Mouse (Mus musculus): ENCODE measurements around the gene Rnase11. TPM values are rescaled to one million over a fixed set of nuclear protein-coding genes. Genes with fewer than 3 reads are reported as not detected.

Gene Rnase11
- polyA plus RNA-seq (2015; fragmentation: Illumina TruSeq; extraction: RNeasy Lipid Tissue Mini Kit (QIAGEN cat#74804); ENCODE audit: low read depth, low replicate concordance) = not detected

DNA sequence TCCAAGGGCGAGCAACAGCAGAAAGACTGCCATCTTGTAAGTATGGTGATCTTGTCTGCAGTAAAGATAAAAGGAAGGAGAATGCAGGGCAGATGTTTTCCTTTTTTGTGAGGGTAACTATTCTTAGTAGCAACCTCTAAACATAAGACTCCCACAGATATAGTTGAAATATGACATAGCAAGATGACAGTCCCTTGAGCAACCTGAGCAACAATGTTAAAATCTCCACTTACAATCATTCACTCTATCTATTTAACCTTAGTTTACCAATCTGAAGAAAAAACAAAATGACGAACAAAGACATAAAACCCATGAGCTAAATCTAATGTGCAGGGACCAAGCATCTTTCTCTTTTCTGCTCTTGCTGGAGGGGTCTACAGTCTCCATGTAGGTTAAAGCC is at the start of gene Rnase11:
Rnase11 (minus strand) TSS at position 101 of the 400 bp plus-strand sequence.

DNA sequence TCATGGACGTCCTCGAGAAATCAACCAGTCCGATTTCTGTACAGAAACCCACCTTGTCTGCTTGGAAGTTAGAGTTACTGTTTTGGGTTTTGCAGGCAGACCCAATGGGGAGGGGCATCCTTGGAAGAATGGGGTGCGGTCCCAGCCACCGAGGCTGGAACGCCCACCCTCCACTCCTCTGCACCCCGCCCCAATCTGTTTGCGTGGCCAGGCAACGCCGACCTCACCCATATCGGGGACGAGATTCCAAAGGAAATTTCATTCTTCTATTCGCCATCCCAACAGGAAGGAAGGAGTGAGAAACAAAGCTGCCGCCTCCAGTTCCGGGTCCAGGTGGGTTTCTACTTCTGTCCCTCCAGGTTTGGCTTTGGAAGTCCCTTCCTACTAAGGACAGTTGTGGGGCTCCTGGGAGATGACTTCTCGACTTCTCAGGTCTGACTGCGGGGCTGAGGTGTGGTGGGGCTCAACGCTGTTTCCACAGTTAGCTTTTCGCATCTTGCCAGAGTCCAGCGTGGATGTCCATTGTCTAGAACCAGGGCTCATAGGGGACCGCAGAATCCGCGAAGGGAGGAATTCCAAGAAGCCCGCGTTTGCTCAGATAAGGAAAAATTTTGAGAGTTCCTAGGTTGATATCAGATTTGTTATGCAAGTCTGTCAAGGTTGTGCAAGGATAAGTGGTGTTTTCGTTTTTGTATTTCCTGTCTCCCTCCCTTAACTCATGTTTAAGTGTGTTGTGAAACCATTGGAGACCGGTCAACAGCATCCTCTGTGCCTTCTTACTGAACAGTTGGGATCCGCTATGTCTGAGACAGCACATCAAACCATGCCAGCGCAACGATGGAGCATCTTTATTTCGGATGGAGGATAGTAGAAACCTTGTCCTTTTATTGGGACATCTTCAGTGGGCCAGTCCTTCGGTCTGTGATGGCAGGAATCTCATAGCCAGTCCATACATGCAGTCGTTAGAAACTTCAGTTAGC is 41.2 kb upstream of the Rnase11 start, which contains the start of the genes Rnase4 and Ang:
Rnase4 (plus strand) TSS at position 157 of the 980 bp plus-strand sequence.
Ang (plus strand) TSS at position 230 of the 980 bp plus-strand sequence.

DNA sequence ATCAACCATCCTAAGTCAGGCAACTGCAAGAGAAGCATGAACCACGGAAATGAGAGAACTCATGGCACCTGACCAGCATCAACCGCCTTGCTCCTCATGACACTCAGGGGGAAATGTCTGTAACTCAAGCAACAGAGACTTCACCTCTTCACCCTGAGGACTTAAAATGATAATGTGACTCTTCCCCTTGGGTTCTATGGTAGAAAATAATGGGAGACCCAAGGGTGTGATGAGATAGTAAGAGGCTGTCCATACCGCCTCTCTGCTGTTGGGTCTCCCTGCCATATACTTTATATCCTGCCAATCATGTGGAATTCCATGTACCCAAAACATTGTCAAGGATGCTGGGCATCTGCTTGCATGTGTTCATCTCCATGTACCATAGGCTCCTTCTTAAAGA is 24.4 kb upstream of the Rnase11 start, which contains the start of gene Olfr750:
Olfr750 (minus strand) TSS at position 101 of the 400 bp plus-strand sequence.

DNA sequence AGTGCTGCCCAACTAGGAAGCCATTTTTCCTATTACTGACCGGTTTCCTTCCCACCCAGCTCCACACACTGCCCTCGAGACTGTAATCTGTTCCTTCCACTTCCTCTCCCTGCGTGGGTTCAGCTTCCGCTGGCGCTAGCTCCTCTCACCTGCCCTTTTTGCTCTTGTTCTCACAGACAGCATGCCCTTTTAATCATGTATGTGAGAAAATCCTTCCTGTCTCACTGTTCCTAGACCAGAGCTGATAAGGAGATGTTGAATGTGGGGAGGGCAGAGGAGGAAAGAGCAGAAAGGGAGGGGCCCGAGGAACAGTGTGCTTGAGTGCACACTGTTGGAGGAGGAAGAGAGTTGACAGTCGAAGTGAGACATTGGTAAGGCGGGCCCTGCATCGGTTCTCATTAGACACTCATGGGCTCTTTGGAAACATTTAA is 7.5 kb upstream of the Rnase11 start, which contains the start of gene Rnase12:
Rnase12 (minus strand) TSS at position 261 of the 431 bp plus-strand sequence.

DNA sequence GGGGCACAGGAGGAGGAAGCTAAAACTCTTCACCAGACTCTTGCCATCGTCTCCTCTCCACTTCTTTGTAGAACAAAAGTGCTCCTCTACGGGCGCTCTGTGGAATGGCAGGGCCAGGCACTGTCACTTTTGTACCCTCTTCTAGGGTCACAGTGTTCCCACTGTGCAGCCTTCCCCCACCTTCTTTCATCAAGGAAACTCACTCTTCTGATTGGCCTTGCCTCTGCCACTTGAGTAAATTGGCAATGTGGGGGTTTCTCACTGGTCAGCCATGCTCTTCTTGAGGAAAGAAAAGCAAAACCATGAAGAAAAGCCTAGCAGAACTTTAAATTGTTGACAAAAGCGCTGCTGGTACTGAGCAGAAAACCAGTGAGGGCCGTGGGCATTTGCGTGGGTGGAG is 8.2 kb downstream of the Rnase11 start, which contains the start of gene Rnase9:
Rnase9 (minus strand) TSS at position 101 of the 400 bp plus-strand sequence.

DNA sequence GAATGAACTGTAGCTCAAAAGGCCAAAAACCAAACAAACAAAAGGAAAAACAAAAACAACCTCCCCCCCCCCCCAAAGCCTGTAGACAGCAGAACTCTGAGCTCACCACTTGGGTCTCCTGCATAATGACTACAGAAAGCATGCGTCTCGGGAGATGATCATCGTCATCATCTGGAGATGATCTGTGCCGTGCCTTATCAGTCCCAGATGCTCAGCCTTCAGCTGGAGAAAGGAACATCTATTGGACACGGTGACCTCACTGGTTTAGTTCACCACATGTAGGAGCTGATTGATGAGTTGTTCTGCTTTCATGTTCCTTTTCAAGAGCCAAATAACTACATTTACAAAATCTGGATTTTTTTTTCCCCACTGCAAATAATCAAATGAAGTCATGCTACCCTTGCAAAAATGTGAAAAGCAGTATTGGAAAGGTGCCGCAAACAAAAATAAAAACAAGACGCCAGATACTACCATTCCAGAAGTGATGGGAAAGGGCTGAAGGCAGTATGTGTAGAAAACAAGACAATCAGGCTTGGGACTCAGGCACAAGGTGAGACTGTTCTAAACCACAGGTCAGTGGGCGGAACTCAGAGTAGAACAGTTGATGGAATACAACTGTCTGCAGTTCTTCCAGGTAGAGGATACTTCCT is 42.7 kb downstream of the Rnase11 start, which contains the start of gene Rnase10:
Rnase10 (plus strand) TSS at position 600 of the 650 bp plus-strand sequence.

Other genes starting within 250 kb of the Rnase11 start
- gene Ccnb1ip1, start 242.4 kb downstream of the Rnase11 start, polyA plus RNA-seq (2015; fragmentation: Illumina TruSeq; extraction: RNeasy Lipid Tissue Mini Kit (QIAGEN cat#74804); ENCODE audit: low read depth, low replicate concordance) = not detected
- gene Parp2, start 242.3 kb downstream of the Rnase11 start, polyA plus RNA-seq (2015; fragmentation: Illumina TruSeq; extraction: RNeasy Lipid Tissue Mini Kit (QIAGEN cat#74804); ENCODE audit: low read depth, low replicate concordance) = 26.5 TPM
- 7.2 TPM for gene Tep1, start 179.6 kb downstream of the Rnase11 start, polyA plus RNA-seq (2015; fragmentation: Illumina TruSeq; extraction: RNeasy Lipid Tissue Mini Kit (QIAGEN cat#74804); ENCODE audit: low read depth, low replicate concordance)
- 4.0 TPM for gene Klhl33, start 152.7 kb downstream of the Rnase11 start, polyA plus RNA-seq (2015; fragmentation: Illumina TruSeq; extraction: RNeasy Lipid Tissue Mini Kit (QIAGEN cat#74804); ENCODE audit: low read depth, low replicate concordance)
- 56.7 TPM for gene Osgep, start 125.3 kb downstream of the Rnase11 start, polyA plus RNA-seq (2015; fragmentation: Illumina TruSeq; extraction: RNeasy Lipid Tissue Mini Kit (QIAGEN cat#74804); ENCODE audit: low read depth, low replicate concordance)
- gene Apex1, start 125.2 kb downstream of the Rnase11 start, polyA plus RNA-seq (2015; fragmentation: Illumina TruSeq; extraction: RNeasy Lipid Tissue Mini Kit (QIAGEN cat#74804); ENCODE audit: low read depth, low replicate concordance) = 67.7 TPM
- 131 TPM for gene Pip4p1, start 119.3 kb downstream of the Rnase11 start, polyA plus RNA-seq (2015; fragmentation: Illumina TruSeq; extraction: RNeasy Lipid Tissue Mini Kit (QIAGEN cat#74804); ENCODE audit: low read depth, low replicate concordance)
- gene Pnp, start 119.1 kb downstream of the Rnase11 start, polyA plus RNA-seq (2015; fragmentation: Illumina TruSeq; extraction: RNeasy Lipid Tissue Mini Kit (QIAGEN cat#74804); ENCODE audit: low read depth, low replicate concordance) = 18.9 TPM
- gene Gm49342, start 105.6 kb downstream of the Rnase11 start, polyA plus RNA-seq (2015; fragmentation: Illumina TruSeq; extraction: RNeasy Lipid Tissue Mini Kit (QIAGEN cat#74804); ENCODE audit: low read depth, low replicate concordance) = 29.9 TPM
- 1.4 TPM for gene Pnp2, start 94.2 kb downstream of the Rnase11 start, polyA plus RNA-seq (2015; fragmentation: Illumina TruSeq; extraction: RNeasy Lipid Tissue Mini Kit (QIAGEN cat#74804); ENCODE audit: low read depth, low replicate concordance)
- gene Rnase10, start 42.4 kb downstream of the Rnase11 start, polyA plus RNA-seq (2015; fragmentation: Illumina TruSeq; extraction: RNeasy Lipid Tissue Mini Kit (QIAGEN cat#74804); ENCODE audit: low read depth, low replicate concordance) = not detected
- not detected for gene Rnase9, start 8.3 kb downstream of the Rnase11 start, polyA plus RNA-seq (2015; fragmentation: Illumina TruSeq; extraction: RNeasy Lipid Tissue Mini Kit (QIAGEN cat#74804); ENCODE audit: low read depth, low replicate concordance)
- gene Rnase12, start 7.5 kb upstream of the Rnase11 start, polyA plus RNA-seq (2015; fragmentation: Illumina TruSeq; extraction: RNeasy Lipid Tissue Mini Kit (QIAGEN cat#74804); ENCODE audit: low read depth, low replicate concordance) = not detected
- not detected for gene Olfr750, start 24.3 kb upstream of the Rnase11 start, polyA plus RNA-seq (2015; fragmentation: Illumina TruSeq; extraction: RNeasy Lipid Tissue Mini Kit (QIAGEN cat#74804); ENCODE audit: low read depth, low replicate concordance)
- 36.0 TPM for gene Rnase4, start 40.9 kb upstream of the Rnase11 start, polyA plus RNA-seq (2015; fragmentation: Illumina TruSeq; extraction: RNeasy Lipid Tissue Mini Kit (QIAGEN cat#74804); ENCODE audit: low read depth, low replicate concordance)
- 4.3 TPM for gene Ang, start 41.0 kb upstream of the Rnase11 start, polyA plus RNA-seq (2015; fragmentation: Illumina TruSeq; extraction: RNeasy Lipid Tissue Mini Kit (QIAGEN cat#74804); ENCODE audit: low read depth, low replicate concordance)
- gene Eddm3b, start 64.3 kb upstream of the Rnase11 start, polyA plus RNA-seq (2015; fragmentation: Illumina TruSeq; extraction: RNeasy Lipid Tissue Mini Kit (QIAGEN cat#74804); ENCODE audit: low read depth, low replicate concordance) = not detected
- 1.1 TPM for gene Rnase6, start 73.7 kb upstream of the Rnase11 start, polyA plus RNA-seq (2015; fragmentation: Illumina TruSeq; extraction: RNeasy Lipid Tissue Mini Kit (QIAGEN cat#74804); ENCODE audit: low read depth, low replicate concordance)
- not detected for gene Rnase1, start 96.6 kb upstream of the Rnase11 start, polyA plus RNA-seq (2015; fragmentation: Illumina TruSeq; extraction: RNeasy Lipid Tissue Mini Kit (QIAGEN cat#74804); ENCODE audit: low read depth, low replicate concordance)
- gene Rnase2b, start 112.1 kb upstream of the Rnase11 start, polyA plus RNA-seq (2015; fragmentation: Illumina TruSeq; extraction: RNeasy Lipid Tissue Mini Kit (QIAGEN cat#74804); ENCODE audit: low read depth, low replicate concordance) = not detected
- not detected for gene Ang2, start 149.0 kb upstream of the Rnase11 start, polyA plus RNA-seq (2015; fragmentation: Illumina TruSeq; extraction: RNeasy Lipid Tissue Mini Kit (QIAGEN cat#74804); ENCODE audit: low read depth, low replicate concordance)
- not detected for gene Ear14, start 153.2 kb upstream of the Rnase11 start, polyA plus RNA-seq (2015; fragmentation: Illumina TruSeq; extraction: RNeasy Lipid Tissue Mini Kit (QIAGEN cat#74804); ENCODE audit: low read depth, low replicate concordance)
- gene Rnase2a, start 205.9 kb upstream of the Rnase11 start, polyA plus RNA-seq (2015; fragmentation: Illumina TruSeq; extraction: RNeasy Lipid Tissue Mini Kit (QIAGEN cat#74804); ENCODE audit: low read depth, low replicate concordance) = not detected

All from brain, adult 10 weeks (tissue).